Mouse (Mus musculus) cerebellum, adult 8-10 months (tissue): Measurements from ENCODE around the gene Mpz.
A peak's percentile ranks its signal among the peaks of the same experiment; 100 is the strongest.
"Not testable (repeated sequence)": the region's sequence is repeated elsewhere in the genome, so short reads cannot be mapped to it uniquely, and the experiment has no call there.

Experiments
- DNase-seq: peaks from one replicate; pipeline ENCODE4 v3.0.0; 2022

Gene Mpz

DNA sequence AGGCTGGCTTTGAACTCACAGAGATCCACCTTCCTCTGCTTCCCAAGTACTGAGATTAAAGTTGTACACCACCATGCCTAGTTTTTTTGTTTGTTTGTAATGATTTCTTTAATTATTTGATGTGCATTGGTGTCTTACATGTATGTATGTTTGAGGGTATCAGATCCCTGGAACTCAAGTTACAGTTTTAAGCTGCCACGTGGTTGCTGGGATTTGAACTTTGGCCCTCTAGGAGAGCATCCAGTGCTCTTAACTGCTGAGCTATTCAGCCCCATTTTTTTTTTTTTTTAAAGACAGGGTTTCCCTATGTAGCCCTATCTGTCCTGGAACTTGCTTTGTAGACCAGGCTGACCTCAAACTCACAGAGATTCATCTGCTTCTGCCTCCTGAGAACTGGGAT is 19.5 kb upstream of the Mpz start:
- no peak for DNase-seq

DNA sequence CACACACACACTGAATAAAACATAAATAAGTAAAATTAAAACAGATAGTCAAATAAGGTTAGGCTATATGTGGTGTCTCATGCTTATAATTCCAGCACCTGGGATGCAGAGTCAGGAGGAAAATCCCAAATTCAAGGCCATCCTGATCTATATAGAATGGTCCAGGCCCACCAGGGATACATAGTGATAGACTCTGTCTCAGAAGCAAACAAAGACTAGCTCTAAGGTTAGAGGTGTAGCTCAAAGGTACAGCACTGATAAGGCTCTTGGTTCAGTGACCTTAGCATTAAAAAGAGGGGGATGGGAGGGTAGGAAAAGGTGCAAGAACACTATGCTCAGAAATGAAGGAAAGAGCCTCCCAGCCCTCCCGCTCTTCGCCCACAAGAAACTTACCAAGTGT is 14.9 kb upstream of the Mpz start:
- no peak for DNase-seq

DNA sequence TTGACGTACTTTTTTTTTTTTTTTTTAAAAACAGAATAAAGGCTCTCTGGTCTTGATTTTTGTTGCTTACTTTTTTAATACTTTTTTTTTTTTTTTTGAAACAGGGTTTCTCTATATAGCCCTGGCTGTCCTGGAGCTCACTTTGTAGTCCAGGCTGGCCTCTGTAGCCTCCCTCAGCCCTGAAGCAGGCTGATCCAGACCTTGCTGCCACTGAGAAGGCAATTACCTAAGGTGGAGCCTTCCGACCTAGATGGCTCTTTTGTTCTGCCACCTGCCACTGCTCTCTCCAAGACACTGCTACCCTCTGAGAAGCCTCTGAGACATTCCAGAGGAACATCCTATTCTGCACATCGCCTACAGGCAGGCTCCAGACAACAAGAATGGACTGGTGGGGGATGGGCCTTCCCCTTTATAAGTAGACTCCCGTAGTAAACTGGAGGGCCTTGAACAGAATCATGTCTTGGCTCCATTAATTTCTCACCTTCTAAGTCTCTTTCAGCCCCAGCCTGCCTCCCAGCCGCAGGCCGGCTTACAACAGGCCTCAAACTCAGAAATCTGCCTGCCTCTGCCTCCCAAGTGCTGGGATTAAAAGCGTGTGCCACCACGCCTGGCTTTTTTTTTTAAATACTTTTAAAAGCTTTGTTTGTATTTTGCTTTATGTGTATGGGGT is 12.9 kb upstream of the Mpz start:
- DNase-seq: not testable (repeated sequence)

DNA sequence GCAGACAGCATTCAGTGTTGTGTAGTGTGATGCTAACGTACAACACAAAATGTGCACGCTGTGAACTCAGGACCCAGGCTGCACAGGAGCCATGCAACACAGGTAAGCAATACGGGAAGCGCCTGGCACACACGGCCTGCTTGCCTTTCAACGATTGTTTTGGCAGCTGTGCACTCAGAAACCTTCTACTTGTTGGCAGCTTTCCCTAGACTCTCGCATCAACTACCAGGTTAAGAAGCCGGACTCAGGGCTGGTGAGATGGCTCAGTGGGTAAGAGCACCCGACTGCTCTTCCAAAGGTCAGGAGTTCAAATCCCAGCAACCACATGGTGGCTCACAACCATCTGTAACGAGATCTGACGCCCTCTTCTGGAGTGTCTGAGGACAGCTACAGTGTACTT is 7.5 kb upstream of the Mpz start:
- DNase-seq: peak; percentile 19

DNA sequence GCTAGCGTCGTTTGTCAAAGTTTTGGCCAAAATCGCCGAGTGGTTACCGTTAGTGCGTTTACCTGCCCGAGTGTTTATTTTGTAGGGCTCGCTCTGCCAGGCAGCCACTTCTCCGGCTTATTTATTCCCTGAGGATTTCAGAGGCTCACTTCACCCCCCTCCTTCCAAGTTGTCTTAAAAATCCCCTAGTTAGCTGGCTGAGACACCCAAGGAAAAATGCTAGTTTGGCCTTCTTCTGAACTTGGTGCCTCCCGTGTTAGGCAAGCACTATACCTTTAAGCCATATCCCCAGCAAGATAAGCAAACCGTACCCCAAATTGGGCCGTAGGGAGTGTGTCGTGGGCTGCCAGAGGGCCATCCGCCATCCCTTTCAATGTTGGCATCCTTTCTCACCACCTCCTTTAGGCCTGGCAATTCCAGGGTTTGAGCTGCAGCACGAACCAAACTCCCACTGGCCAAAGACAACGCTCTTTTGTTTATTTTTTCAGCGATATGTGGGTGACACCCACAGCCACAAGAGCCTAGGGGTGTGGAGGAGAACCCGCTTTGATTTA is 404 bp downstream of the Mpz start:
- DNase-seq: peak; percentile 38

DNA sequence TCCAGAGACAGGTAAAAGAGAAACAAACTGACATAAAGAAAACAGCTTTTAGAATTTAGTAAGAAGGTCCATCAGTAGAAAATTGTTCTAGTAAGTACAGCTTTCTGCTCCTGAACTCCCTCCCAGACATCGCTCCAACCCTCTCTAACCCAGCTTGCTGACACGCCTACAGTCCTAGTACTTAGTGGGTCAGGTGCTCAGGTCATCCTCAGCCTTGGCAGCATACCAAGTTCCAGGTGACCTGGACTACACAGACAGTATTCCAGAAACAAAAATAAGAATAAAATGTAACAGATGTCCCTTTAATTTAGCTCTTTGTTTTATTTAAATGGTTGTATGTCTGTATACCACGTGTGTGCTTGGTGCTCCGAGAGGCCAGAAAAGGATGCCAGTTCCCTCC is 1.5 kb downstream of the Mpz start:
- DNase-seq: no peak

DNA sequence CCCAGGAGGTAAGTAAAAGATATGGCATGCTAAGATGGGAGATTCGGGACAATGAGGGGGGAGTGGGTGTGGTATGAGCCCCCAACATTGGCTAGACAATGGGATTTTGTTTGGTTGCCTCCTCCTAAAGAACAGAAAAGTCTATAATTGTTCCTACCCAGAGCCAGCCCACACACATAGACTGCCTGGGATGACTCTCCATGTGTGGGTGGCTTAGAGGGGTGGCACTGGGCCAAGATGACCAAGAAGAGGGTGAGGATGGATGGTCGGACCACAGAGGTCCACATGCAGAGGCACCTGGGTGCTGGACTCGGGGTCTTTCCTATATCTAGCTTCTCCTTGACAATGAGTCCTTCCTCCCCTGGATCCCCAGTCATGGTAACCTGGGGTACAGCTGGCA is 6.1 kb downstream of the Mpz start:
- no peak for DNase-seq

DNA sequence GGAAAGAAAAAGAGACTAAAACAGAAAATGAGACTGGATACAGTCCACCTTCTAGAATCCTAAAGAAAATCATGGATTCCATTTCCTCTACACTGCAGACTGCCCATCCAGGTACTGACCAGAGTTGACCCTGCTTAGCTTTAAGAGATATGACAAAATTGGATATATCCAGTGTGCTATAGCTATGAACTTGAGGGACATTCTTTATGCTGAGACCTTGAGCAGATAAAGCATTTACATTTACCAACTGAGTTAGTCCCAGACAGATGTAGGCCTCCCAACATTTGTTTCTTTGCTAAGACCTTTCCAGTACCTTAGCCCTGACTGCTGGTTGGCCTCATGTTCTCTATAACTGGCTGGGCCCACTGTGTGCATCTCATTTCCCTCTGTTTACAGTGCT is 7.5 kb downstream of the Mpz start:
- DNase-seq: no peak

DNA sequence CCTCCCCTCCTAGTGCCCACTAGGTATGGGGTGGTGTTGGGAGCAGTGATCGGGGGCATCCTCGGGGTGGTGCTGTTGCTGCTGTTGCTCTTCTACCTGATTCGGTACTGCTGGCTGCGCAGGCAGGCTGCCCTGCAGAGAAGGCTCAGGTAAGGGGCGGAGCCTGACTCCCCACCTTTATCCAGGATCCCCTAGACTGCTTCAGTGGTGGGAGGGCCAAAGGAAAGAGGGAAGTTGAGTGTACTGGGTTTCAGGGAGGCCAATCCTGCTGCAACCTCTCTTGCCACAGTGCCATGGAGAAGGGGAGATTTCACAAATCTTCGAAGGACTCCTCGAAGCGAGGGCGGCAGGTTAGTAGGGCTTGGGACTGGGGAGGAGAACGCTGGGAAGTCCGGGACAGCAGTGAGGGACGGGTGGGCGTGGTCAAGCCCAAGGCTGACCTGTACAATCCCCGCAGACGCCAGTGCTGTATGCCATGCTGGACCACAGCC is 9.0 kb downstream of the Mpz start:
- DNase-seq: no peak

DNA sequence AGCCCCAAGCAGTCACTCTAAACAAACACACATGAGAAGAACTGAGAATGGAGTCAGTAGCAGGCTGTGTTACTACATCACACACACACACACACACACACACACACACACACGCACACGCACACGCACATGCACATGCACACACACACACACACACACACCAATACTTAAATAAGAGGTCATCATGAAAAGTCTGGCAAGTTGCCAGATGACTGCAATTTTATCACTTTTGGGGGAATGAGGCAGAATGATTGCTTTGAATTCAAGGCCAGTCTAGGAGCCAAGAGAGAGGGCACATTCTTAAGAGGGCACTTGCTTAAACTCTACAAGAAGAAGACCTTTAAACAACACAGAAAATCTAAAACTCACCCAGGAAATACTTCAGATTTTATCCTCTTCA is 12.0 kb downstream of the Mpz start:
- DNase-seq: no peak

DNA sequence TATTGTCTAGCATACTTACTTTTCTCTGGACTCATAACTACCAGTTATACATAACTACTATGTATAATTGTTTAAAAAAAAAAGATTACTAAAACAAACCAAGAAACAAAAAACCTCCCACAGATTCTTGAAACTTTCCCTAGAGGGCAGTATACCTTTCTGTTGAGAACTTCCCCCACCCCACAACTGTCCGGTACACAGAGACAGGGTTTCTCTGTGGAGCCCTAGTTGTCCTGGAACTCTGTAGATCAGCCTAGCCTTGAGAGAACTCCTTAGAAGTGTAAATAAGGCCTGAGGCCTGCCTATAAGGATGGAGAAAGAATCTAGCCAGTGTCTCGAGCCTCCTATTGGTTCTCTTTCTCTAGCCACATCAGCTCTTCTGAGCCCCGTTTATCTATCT is 13.7 kb downstream of the Mpz start:
- DNase-seq: no peak

DNA sequence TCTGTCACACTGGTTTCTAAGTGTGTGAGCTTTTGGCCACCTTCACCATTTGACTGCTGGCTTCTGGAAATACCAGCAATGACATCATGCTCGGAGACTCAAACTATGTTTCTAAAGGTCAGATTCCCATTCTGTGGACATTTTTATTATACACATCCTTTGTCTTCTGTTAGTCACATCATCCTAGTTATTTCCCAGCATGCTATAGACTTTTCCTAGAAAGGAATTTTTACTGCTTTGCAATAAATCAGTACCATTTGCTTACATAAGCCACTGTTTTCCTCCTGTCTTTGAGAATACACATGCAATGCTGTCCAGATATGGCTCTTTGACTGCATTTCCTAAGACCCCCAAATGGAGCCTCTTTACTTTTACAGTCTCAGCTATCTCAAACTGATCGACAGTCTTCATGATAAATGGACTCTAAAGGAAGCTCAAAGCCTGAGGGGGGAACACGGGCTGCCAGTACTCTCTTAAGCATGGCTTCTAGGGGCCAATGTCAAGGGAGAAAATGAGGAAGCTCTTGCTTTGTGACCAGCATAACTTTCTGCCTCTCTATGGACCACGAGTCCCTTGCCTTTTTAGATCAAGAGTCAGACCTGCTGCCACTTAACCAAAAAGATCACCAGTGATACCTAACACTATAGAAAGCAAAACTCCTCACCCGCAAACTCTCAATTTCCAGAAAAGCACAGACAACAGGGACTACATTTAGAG is 15.3 kb downstream of the Mpz start:
- DNase-seq: no peak

DNA sequence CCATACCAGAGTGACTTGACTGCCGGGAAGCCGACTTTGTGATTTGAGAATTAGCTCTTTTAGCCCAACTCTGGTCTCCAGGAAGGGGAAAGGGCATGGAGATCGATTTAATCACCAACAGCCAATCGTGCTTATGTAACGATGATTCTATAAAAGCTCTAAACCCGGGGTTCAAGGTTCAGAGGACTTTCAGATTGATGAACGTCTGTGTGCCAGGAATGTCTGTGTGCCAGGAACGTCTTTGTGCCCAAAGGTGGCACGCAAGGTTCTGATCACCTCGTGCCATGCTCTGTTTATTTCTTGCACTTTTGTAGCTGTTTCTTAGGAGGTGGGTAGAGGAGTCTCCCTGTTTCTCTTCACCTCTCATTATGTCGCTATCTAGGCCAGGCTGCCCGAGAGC is 18.4 kb downstream of the Mpz start:
- no peak for DNase-seq

DNA sequence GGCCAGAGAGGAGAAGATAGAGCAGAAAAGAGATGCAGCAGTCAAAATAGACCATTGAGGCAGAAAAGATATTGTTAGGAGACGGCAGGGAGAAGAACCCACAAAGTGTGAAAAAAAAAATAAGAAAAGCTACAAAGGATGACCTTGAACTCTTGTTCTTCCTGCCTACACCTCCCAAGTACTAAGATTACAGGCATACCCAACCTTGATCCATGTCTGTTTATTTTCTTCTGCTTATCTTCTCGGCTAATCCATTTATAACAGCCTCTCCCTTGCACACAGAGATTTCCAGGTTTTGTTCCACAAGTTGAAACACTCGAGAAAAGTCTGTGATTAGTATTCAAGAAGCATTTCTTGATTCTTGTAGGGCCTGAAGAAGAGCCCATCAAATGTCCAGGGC is 19.4 kb downstream of the Mpz start:
- no peak for DNase-seq

DNA sequence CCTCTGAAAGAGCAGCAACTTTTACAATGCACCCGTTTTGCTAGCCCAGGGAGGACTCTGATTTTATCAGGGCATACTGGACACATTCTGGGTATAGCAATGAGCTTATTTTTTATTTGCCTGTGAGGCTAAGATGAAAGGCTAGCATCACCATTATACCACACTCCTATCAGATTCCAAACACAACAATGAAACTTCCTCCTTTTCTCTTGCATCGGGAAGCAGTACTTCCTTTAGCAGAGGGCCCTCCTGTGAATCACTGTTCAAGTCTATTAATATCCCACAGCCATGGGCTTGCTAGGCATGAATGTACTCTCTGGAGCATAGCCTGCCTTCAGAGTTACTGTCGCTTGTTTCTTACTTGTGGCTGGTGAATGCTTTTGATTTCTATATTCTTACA is 20.6 kb downstream of the Mpz start:
- no peak for DNase-seq

DNA sequence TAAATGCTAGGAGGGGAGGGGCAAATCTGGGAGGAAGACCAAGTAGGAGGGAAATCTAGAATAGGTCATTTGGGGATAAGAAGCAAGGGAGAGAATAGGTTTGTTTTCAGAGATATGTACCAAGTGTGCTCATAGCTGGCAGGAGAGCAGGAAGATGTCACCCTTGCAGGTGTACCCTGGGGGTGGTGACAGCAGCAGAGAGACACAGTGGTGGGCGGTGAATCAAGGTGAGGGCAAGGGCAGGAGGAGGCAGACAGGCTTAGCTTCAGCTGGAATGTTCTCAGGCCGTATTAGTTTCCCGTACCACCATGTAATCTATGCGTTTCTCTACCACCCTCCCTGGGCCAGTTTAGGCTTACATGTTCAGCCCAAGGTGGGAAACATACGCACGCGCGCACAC is 22.3 kb downstream of the Mpz start:
- no peak for DNase-seq

DNA sequence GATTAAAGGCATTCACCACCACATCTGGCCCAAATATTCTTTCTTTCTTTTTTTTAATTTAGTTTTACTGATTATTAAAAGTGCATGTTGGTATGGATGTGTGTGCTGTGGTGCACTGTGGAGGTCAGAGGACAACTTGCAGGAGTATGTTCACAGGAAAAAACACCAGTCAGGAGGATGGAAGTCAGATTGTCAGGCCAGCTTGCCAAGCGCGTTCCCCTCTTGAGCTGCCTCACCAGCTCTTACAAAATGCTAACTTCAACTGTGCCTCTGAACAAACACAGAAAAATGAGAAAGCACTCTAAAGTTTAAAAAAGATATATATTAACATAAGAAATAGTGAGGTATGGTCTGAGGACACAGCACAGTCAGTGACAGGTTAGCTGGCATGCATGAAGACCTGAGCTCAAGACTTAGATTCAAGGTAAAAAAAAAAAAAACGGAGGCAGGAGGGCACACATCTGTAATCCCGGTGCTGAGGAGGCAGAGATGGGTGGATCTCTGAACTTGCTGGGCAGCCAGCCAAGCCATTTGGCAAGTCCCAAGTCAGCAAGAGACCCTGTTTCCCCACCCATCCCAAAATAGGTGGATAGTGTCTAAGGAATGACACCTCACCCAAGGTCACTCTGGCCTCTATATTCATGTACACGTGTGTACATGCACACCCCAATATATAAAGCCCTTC is 29.1 kb downstream of the Mpz start:
- no peak for DNase-seq

DNA sequence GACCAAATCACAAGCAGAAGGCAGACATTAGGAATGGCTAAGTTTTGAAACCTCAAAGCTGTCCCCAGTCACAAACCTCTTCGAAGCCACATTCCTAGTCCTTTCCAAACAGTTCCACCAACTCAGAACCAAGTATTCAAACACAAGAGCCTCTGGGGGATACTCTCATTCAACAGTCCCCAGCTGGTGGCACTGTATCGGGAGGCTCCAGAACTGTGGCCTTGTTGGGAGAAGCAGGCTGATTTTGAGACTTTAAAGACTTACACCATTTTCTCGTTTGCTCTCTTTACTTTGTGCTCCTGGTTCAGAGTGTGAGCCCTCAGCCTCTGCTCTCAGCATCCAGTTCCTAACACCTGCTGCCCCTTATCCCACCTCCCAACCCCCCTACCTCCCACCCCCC is 32.5 kb downstream of the Mpz start:
- no peak for DNase-seq

DNA sequence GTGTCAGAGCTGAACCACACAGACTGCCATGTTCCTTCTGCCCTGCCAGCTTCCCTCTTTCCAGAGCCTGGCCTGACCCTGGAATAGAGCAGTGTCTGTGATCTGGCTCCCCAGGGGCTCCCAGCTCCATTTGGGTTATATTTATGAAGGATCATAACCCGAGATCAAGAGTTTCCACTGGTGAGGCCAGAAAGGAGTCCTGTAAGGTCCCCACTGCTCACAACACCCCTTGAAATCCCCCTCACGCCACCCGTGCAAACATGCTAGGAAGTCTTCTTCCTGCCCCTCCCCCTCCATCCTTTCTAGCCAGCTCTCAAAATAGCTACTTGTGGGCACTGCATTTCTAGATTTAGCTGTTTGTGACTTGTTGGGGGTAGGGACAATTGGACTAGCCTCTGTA is 33.1 kb downstream of the Mpz start:
- DNase-seq: no peak

DNA sequence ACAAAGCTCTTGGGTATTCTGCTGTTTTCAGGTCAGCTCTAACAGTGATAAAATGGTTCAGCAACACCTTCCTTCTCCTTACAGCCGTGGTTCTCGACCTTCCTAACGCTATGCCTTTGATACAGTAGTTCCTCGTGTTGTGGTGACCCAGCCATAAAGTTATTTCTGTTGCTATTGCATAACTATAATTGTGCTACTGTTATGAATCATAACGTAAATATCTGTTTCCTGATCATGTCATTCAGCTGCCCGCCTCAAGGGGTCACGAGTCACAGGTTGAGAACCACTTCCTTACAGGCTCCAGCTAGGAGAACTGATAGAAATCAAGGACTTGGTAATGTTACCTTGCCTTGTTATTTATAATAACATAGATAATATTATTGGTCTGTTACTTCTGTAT is 33.8 kb downstream of the Mpz start:
- no peak for DNase-seq

DNA sequence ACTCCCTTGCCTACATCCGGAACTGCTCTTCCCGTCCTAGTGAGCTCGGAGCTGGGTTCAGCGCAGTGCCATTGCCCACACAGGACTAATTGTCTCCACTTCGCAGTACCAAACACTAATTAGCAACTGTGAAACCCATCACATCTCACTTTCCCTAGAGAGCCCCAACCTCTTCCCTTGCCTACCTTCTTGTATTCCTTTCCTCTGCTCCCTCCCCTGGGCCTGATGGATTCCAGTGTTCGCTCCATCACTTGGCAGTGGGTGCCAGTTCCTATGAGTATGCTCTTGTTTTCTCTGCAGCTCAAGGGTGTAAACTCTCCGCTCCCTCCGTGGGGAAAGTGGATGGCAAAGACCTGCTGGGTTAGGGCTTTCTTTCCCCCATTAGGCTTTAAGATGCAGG is 35.1 kb downstream of the Mpz start:
- DNase-seq: no peak

DNA sequence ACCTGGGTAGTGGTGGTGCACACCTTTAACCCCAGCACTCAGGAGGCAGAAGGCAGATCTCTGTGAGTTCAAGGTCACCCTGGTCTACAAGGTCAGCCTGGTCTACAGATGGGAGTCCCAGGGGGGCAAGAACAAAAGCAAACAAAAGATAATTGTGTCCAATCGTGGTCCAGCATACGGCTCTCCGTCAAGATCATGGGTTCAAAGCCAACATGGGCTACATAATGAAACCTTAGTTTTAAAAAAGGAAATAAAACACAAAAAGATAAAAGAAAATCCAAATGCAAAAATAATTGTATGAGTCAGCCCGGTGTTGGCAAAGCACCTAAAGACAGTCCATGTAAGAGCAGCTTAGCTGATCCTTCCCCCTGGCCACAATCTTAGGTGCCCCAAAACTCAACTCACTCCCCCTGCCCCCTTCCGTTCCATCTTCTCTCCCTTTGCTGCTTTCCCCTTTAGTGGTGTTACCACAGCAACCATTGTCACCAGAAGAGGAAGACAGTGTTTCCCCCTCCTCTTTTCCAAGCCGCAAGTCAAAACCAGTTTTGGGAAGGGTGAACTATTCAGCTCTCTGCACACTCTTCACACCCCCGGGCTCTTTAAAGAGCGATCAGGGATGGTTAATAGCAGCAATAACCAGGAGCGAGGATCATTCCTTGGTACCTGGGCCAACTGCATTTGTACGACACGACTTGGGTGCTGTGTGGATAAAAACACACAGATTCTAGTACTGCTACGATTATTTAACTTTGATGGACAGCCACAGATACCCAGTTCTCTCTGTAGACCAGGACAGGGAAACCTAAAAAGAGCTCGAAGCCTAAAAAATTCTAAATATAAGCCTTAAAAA is 37.6 kb downstream of the Mpz start:
- no peak for DNase-seq

DNA sequence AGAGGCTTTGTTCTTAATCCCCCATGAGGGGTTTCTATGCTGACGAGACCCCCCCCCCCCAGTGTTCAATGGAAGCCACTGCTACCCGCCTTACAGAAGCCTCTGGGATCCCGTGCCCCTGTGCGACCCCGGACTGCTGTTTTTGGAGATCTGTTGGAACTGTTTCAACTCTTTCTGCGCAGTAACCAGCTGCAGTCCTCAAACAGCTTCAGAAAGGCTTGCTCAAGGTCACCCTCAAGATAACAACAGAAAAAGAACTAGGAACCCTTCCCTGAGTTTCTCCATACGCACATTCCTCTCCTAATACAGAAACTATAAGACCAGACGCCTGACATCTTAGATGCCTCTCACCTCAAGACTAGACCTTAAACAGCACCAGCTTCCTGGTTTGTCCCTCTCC is 38.5 kb downstream of the Mpz start:
- no peak for DNase-seq
